Mouse (Mus musculus) limb, embryonic 11.5 days (tissue): ENCODE data around the gene Vps26c. TPM values are rescaled to one million over a fixed set of nuclear protein-coding genes. Genes with fewer than 3 reads are reported as not detected.
"Not testable (repeated sequence)": the region's sequence is repeated elsewhere in the genome, so short reads cannot be mapped to it uniquely, and the experiment has no call there.

ENCODE experiments used
- ATAC-seq: fragments of 200-750 bp; cut with Nextera tagmentation; 2 replicates; pipeline ENCODE4 v1.8.0; 2017; ENCODE audit warnings: low read depth; ENCODE audit not compliant: insufficient number of reproducible peaks, low FRiP score, low TSS enrichment
- DNase-seq: peaks from one replicate; pipeline ENCODE4 v3.0.0-alpha.2; 2015; ENCODE audit warnings: low spot score
- H3K27ac ChIP-seq: fragments of 300-500 bp; sonication (generic); replicated peaks from 2 replicates; pipeline ENCODE4 v1.5.1; 2014; ENCODE audit warnings: low read depth, mild to moderate bottlenecking, low read length
- H3K27me3 ChIP-seq: fragments of 300-500 bp; sonication (generic); 2 replicates; pipeline ENCODE4 v1.6.1; 2014; ENCODE audit warnings: mild to moderate bottlenecking, low read length, mixed read lengths; ENCODE audit not compliant: control insufficient read depth, insufficient read depth
- H3K36me3 ChIP-seq: fragments of 300-500 bp; sonication (generic); 2 replicates; pipeline ENCODE4 v1.6.1; 2014; ENCODE audit warnings: mild to moderate bottlenecking, low read length, moderate library complexity, mixed read lengths; ENCODE audit not compliant: control insufficient read depth, insufficient read depth
- H3K4me1 ChIP-seq: fragments of 300-500 bp; sonication (generic); 2 replicates; pipeline ENCODE4 v1.6.1; 2014; ENCODE audit warnings: low read length, mixed read lengths; ENCODE audit not compliant: control insufficient read depth, insufficient read depth
- H3K4me2 ChIP-seq: fragments of 300-500 bp; sonication (generic); 2 replicates; pipeline ENCODE4 v1.6.1; 2014; ENCODE audit warnings: low read depth, mild to moderate bottlenecking, moderate library complexity; ENCODE audit not compliant: severe bottlenecking
- H3K4me3 ChIP-seq: fragments of 300-500 bp; sonication (generic); 2 replicates; pipeline ENCODE4 v1.5.1; 2014; ENCODE audit warnings: low read depth, low read length
- H3K9ac ChIP-seq: fragments of 300-500 bp; sonication (generic); 2 replicates; pipeline ENCODE4 v1.6.1; 2014; ENCODE audit warnings: mild to moderate bottlenecking, low read length
- H3K9me3 ChIP-seq: fragments of 300-500 bp; sonication (generic); 2 replicates; pipeline ENCODE4 v1.6.1; 2016; ENCODE audit warnings: low read length; ENCODE audit not compliant: control insufficient read depth
- WGBS: fragments of 180-500 bp; shearing (Covaris S2); extraction: QIAGEN DNeasy Blood & Tissue Kit; methylation state at CpG from one replicate; pipeline ENCODE4 v1.1.7; 2014; 5-methylcytosine and 5-hydroxymethylcytosine counted together
- polyA plus RNA-seq: library from polyadenylated mRNA; unstranded; fragments of >200 nt; fragmentation: Nextera tagmentation; extraction: Ambion mirVana; gene quantifications from 2 replicates; pipeline ENCODE4 v1.2.1, GENCODE M21; 2014

Vps26c gene
- polyA plus RNA-seq, 1 experiment from 2014 or later = 49.3 TPM

DNA sequence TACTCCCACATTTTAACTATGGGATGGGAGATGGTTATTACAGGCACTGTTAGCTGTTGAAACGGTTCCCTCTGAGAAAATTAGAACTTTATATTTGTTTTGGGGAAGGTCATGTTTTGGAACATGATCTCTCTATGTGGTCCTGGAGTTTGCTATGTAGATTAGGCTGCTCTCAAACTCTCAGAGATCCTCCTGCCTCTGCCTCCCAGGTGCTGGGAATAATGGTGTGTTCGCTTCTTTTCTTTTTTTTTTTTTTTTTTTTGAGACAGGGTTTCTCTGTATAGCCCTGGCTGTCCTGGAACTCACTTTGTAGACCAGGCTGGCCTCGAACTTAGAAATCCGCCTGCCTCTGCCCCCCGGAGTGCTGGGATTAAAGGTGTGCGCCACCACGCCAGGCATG is 60.3 kb downstream of the Vps26c start:
- not testable (repeated sequence) for H3K9ac ChIP-seq, H3K4me3 ChIP-seq, H3K4me1 ChIP-seq, H3K9me3 ChIP-seq, DNase-seq, H3K27me3 ChIP-seq, H3K4me2 ChIP-seq, ATAC-seq, H3K27ac ChIP-seq
- peaks cover 39% of the 10 kb centered on the region for H3K36me3 ChIP-seq
- WGBS = 92% methylated on average over 7 of the region's 7 CpGs

DNA sequence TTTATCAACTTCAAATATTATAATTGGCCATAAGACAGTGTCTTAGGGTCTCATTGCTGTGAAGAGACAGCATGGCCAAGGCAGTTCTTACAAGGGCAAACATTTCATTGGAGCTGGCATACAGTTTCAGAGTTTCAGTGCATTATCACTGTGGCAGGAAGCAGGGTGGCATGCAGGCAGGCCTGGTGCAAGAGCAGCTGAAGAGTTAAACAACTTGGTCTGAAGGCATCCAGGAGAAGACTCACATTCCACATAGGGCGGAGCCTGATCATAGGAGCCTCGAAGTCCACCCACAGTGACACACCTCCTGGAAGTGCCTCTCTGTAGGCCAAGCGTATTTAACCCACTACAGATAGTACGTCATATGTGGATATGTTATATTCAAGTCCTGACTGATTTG is 60.7 kb downstream of the Vps26c start:
- Histone ChIP-seq H3K9me3 (no peaks in the 10 kb centered on the region), H3K4me3 (no peak overlapping the region), H3K4me1 (no peaks in the 10 kb centered on the region), H3K27me3 (no peaks in the 10 kb centered on the region), H3K4me2 (no peak overlapping the region), H3K27ac (no peak overlapping the region), H3K36me3 (peaks cover 43% of the 10 kb centered on the region), H3K9ac (no peak overlapping the region)
- no peak for ATAC-seq
- 87% methylated on average over 4 of the region's 4 CpGs for WGBS
- DNase-seq = no peak

DNA sequence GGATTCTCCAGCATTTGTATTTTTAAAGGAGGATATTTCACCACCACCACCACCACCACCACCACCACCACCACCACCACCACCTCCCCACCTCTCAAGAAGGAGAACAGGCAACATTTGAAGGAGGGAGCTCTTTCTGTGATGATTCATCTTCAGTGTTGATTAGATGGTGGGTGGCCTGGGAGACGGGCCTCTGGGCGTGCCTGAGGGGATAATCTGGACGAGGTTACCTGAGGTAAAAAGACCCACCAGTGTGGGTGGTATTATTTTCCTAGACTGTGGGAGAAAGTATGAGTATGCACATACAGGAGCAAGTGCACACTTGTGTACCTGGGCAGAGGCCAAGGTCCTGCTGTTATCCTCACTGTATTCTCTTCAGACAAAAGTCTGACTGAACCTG is 62.6 kb downstream of the Vps26c start:
- H3K4me3 ChIP-seq = no peak overlapping the region
- H3K9me3 ChIP-seq = no peaks in the 10 kb centered on the region
- WGBS = 93% methylated on average over 3 of the region's 3 CpGs
- H3K9ac ChIP-seq = no peak overlapping the region
- H3K27ac ChIP-seq = no peak overlapping the region
- H3K27me3 ChIP-seq = no peaks in the 10 kb centered on the region
- no peak for DNase-seq
- no peak for ATAC-seq
- no peaks in the 10 kb centered on the region for H3K4me1 ChIP-seq
- H3K4me2 ChIP-seq = no peak overlapping the region
- peaks cover 52% of the 10 kb centered on the region for H3K36me3 ChIP-seq

DNA sequence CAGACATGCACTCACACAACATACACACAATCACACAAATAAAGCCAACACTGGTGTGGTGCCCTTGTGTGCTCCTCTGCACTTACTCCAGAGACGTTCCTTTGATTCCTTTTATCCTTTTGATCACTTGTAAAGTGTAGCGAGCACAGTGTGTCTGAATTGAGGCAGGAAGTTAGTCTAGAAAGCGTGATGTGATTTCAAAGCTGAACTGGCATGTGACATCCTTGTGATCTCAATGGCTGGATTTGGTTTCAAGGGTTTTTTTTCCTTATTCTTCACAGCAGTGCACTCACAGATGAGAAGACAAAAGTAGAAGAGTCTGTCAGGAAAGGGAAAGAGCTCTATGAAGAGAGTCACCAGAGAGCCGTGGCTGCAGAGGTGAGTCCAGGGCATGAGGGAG is 72.5 kb downstream of the Vps26c start:
- H3K4me1 ChIP-seq = no peaks in the 10 kb centered on the region
- DNase-seq (no peak), ATAC-seq (no peak)
- H3K9me3 ChIP-seq = no peaks in the 10 kb centered on the region
- H3K4me2 ChIP-seq = no peak overlapping the region
- H3K9ac ChIP-seq = no peak overlapping the region
- H3K4me3 ChIP-seq = no peak overlapping the region
- H3K27ac ChIP-seq = no peak overlapping the region
- peaks cover 21% of the 10 kb centered on the region; the same call in 1 of the 2 replicates for H3K36me3 ChIP-seq
- 64% methylated on average over 4 of the region's 4 CpGs for WGBS
- H3K27me3 ChIP-seq = no peaks in the 10 kb centered on the region

DNA sequence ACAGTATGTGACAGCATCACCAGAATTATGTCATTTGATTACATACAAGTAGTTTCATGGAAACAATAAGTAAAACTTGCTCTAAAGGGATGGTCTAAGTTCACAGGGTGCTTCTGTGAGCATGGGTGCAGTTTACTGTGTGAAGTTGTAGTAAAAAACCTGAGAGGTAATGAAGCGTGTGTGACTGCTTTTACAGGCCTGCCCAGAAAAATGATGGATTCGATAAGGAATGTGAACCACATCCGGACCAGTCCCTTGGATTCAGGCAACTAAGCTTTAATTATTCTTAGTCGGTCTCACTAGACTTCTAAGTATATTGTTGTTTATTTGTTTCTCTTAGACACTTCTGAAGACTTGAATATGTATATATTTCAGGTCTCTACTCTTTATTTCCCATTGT is 73.9 kb downstream of the Vps26c start:
- H3K9ac ChIP-seq = no peak overlapping the region
- H3K4me1 ChIP-seq = no peaks in the 10 kb centered on the region
- 90% methylated on average over 4 of the region's 4 CpGs for WGBS
- no peaks in the 10 kb centered on the region for H3K27me3 ChIP-seq
- no peak overlapping the region for H3K4me3 ChIP-seq
- DNase-seq (no peak), ATAC-seq (no peak)
- H3K4me2 ChIP-seq = no peak overlapping the region
- no peaks in the 10 kb centered on the region for H3K9me3 ChIP-seq
- H3K27ac ChIP-seq = no peak overlapping the region
- H3K36me3 ChIP-seq = peaks cover 22% of the 10 kb centered on the region; the same call in 1 of the 2 replicates

DNA sequence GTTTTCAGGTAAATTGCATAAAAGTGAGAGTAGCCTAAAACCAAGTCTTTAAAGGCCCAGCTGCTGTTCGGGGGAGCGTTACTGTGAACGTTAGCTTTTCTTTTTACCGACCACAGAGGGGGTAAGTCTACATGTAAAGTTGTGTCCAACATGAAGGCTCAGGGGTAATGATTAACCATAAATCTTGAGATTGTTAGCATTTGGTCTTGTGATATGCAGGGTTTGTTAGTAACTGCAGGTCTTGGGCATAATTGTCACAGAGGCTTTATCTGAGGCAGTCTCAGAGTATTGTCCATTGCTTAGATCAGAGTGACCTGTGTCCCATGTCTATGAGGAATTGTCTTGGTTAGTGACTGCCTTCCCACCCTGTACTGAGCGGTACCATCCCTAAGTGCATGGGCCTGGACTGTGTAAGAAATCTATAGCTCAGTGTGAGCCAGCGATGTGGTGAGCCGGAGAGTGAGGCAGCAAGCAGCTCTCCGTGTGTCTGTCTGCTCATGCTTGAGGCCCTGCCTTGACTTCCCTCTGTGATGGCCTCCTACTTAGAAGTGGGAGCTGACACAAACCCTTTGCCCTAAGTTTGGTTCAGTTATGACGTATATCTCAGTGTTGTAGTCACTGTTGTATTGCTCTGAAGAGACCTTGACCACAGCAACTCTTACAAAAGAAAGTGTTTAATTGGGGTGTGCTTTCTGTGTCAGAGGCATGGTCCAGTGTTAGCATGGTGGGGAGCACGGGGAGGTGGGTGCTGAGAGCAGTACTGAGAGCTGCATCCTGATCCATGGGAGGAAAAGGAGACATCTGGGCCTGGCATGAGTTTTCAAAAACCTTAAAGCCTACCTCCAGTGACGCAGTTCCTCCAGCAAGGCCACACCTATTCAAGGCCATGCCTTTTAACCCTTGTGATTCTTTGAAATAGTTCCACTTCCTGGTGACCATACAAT is 74.8 kb downstream of the Vps26c start:
- Histone ChIP-seq H3K4me2 (no peak overlapping the region), H3K9ac (no peak overlapping the region), H3K27ac (no peak overlapping the region), H3K4me1 (no peaks in the 10 kb centered on the region), H3K27me3 (no peaks in the 10 kb centered on the region), H3K4me3 (no peak overlapping the region), H3K36me3 (peaks cover 22% of the 10 kb centered on the region; the same call in 1 of the 2 replicates), H3K9me3 (no peaks in the 10 kb centered on the region)
- DNase-seq (no peak), ATAC-seq (no peak)
- WGBS = 89% methylated on average over 11 of the region's 11 CpGs

DNA sequence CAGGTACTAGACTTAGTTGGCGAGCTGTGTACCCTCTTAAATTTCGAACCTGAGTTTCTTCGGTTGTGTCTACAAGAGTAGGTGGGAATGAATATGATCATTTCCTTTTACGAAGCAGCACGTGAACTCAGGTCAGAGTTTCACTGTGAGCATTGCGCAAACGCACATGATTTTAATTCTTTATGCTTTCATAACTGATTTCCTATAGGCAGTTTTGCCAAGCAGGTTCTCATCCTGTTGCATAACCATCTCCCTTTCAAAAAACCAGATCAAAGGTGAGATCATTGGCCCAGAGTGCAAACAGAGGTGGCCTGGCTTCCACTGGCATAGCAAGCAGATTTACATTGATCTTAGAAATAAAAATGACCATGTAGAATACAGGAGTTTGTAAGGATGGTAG is 77.0 kb downstream of the Vps26c start:
- Histone ChIP-seq H3K4me3 (no peak overlapping the region), H3K4me1 (no peaks in the 10 kb centered on the region), H3K9me3 (no peaks in the 10 kb centered on the region), H3K27ac (no peak overlapping the region), H3K36me3 (peaks cover 25% of the 10 kb centered on the region; the same call in 1 of the 2 replicates), H3K9ac (no peak overlapping the region), H3K4me2 (no peak overlapping the region), H3K27me3 (no peaks in the 10 kb centered on the region)
- 95% methylated on average over 7 of the region's 7 CpGs for WGBS
- ATAC-seq = no peak
- DNase-seq = no peak

DNA sequence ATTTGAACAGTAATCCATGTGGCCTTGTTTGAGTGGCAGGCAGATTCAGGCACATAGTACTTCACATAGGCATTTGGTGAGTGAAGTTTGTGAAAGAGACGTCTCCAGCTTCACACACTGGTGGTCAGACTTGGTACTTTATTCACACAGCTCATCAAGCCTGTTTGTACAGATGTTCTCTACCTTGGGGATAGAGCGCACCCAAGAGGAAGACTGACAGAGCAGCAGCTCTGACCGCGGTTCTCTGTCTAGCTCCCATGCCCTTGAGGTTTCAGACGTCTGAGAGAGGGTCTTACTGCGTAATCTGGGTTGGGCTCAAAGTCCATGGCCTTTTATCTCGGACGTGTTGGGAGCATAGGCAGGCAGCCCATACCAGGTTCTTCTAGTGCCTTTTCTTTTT is 77.5 kb downstream of the Vps26c start:
- Histone ChIP-seq H3K36me3 (peaks cover 25% of the 10 kb centered on the region; the same call in 1 of the 2 replicates), H3K9me3 (no peaks in the 10 kb centered on the region), H3K27ac (no peak overlapping the region), H3K4me2 (no peak overlapping the region), H3K4me3 (no peak overlapping the region), H3K9ac (no peak overlapping the region), H3K4me1 (no peaks in the 10 kb centered on the region), H3K27me3 (no peaks in the 10 kb centered on the region)
- WGBS = 87% methylated on average over 8 of the region's 8 CpGs
- ATAC-seq = no peak
- DNase-seq = no peak
